Mouse (Mus musculus): ENCODE data around the gene Hsd11b1.

Gene Hsd11b1

DNA sequence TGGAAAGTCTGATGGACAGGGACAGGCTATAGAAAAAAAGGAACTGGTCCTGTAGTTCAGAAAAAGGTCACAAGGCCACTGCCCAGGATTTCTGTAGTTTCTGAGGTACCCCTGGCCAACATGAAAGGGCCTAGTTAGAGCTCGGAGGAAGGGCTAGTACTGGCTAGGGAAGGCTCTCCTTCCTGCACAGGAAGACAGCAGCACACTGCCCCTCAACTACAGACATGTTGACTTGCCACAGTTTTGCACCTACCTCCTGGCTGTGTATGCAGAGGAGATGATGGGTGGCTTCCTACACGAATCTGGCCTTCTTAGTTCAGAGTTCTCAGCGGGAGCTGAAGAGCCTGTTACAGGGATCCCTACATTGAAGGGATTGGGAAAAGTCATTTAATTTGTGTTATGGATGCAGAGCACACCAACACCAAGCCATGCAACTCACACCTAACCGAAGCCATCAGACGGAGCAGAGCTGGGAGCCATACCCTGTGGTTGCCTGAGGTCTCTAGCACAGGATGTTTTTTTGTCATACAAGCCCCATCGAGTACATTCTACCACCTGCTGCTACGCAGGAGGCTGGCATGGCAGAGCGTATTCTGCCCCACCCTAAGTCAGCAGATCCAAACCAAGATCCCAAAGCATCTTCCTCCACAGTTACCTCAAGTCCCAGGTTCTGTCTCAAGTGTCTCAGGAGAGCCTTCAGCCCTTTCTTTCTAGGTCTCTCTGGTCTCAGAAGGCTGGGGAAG, 63.1 kb downstream of the Hsd11b1 start:
- DNase-seq (ENCODE audit: low spot score), result no peak

DNA sequence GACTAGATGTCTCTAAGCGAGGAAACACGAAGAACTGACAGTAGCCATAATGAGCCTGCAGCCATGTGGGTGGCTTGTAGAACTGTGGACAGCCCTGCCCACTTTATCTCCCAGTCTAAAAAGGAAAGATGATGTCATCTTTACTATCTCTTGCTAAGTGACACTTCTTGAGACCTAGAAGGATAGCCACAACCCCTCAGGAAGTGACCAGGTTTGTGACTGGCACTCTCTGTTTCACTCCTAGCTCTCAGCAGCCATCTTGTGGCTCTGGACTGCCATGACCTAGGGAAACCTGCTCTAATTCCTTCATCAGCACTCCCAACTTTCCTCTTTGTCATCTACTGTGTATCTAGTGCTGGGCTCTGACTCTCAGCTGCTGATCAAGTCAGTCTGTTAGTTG, 65.6 kb downstream of the Hsd11b1 start:
- no peak for DNase-seq (ENCODE audit: low spot score)

DNA sequence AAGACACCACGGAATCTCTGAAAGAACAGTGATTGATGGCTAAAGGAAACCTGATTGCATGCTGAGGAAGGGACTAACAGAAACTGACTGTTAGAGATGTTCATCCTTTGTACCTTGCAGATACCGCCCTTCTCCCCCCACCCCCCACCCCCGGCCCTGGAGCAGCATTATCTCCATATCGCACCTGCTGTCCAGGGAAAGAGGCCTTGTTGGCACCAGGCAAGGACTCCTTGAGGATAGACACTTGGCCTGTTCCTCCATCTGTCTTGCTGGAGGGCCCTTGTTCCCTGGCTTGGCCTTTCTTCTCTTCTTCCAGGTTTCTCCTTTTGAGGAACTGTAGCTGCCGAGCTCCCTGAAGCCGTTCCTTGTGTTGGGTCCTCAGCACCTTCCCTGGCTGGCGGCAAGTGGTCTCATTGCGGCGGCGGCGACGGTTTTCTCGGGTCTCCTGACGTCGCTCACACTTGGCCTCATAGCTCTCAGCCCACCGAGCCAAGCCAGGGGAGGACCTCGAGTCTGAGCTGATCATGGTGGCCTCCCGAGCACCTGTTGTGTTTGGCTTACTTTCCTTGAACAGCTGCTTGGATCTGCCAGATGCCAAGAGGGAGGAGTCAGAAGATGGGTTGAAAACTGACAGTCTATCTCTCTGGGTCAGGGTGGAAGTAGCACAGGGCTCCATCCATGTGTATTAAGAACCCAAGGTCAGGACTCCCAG, 66.2 kb downstream of the Hsd11b1 start:
- DNase-seq (ENCODE audit: low spot score), result no peak

DNA sequence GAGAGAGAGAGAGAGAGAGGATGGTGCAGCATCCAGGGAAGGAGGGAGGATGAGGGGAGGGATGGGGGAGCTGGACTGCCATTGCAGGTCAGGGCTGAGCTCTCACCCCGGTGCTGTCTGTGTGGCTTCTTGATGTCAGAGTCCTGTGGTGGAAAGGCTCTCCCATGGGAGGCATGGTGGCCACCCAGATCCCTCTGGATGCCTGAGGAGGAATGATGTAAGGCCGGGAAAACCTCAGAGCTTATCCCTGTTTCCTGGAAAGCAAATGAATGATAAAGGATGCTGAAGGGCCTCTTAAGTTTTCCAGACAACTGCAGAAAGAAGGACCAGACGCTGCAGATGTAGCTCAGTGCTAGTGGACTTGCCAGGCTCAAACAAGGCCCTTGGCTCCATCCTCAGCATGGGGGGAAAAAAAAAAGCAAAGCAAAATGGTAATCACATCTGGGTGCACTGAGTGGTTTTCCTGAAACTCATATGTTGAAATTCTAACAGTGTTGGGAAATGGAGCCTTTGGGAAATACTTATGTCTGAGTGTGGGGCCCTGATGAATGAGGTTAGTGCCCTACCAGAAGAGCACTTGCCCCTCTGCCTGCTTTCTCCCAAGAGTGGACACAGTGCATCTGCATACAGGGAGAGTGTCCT, 68.6 kb downstream of the Hsd11b1 start:
- DNase-seq (ENCODE audit: low spot score), result no peak

DNA sequence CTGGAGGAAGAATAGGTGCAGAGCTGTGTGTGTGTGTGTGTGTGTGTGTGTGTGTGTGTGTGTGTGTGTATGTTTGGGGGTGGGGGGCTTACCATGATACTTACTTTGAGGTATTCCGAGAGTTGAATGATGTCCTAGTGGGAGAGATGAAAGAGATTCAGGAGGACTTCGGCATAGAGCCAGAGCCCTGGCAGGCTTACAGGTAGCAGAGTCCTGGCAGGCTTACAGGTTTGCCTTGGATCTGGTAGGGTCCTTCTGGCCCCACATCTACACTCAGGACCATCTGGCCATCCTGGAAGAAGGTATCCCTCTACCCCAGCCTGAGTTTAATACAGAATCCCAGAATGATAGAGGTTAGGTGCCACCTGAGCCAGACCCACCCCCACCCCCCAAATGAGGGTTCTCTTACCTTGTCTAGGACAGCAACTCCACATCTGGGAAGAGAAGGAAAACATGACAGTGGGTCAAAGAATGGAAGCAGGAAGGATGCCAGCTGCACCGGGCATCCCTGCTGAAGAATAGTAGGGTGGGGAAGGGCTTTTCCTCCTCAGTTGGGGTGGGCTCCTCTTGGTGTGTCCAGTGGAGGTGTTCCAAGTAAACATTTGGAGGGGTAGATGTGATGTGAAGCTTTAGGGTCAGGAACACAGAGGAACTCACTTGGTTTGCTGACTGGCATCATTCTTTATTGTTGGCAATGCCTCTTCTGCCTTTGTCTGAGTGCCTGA, 69.3 kb downstream of the Hsd11b1 start:
- DNase-seq (ENCODE audit: low spot score), result no peak

DNA sequence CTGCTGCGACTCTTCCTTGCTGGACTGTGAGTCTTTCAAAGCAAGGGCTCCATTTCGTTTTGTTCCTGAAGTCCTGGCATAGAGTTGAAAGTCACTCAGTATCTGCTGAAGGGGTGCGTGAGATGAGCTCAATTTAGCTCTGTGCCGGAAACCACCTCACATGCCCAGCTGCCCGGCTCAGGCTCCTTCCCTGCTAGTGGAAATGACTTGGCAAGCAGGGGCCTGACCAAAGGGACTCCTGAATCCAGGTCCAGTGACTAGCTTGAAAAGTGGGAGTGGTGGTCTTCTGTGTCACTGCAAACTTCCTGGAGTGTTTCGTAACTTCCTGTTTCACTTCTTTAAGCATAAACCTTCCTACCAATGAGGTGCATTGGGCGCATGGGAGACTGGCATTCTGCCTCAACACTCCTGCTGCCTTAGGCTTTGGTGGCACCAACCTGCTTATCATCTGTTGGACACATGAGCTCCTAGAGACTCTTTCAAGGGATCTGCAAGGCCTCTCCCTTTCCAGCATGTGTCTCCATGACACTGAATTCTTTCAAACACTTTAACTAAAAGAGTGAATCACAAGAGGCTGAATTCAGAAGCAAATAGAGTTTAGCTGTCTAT, 72.1 kb downstream of the Hsd11b1 start:
- no peak for DNase-seq (ENCODE audit: low spot score)

DNA sequence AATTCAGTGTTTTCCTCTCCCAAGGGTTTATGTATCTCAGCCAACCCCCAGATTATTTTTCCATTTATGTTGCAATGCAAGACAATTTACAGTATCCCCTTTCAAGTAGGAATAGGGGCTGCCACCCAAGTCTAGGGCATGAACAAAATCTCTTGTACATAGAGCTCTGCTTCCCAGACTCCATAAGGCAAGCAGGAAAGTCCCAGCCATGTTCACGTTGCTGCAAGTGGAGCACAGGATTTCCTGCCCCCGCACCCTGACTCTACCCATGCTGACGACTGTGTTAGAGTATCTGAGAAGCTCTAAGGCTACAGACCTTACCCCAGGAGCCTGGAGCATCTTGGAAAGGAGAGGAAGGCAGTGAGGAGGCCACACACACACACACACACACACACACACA, 74.1 kb downstream of the Hsd11b1 start:
- no peak for DNase-seq (ENCODE audit: low spot score)

DNA sequence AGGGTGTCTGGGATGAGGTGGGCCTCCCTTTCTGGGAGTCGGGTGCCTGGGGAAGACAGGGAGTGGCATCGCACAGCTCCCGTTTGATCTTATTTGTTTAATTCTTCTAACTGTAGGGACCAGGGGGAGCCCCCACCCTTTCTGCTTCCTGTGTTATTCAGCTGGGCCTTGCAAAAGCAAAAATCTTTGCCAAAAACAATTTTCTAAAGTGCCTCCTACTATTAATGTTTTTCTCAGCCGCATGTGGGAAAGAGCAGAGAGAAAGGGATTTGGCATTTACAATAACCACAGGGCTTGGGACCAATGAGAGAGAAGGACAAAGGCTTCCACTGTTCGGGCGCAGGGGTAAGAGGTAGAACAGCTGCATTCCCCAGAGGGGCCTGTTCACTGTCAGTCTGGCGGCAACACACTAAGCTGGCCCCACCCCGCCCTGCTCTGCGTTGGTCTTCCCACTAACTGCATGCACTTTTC, 74.7 kb downstream of the Hsd11b1 start:
- no peak for DNase-seq (ENCODE audit: low spot score)

DNA sequence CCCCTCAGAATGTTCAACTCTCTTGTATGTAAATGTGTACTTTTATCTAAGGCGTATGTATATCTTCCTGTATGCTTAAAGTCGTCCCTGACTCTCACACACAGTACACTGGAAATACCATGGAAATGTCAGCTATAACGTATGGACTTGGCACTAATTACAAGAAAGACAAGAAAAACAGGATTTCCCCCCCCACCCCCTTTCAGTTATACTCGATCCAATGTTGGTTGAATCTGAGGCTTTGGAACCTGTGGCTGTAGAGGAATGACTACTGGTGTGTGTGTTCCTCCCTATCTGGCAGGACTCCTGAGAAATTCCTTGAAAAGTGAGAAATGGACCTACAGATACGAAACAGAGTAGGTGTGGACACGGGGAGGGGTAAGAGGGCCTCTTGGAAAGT, 75.6 kb downstream of the Hsd11b1 start:
- no peak for DNase-seq (ENCODE audit: low spot score)

DNA sequence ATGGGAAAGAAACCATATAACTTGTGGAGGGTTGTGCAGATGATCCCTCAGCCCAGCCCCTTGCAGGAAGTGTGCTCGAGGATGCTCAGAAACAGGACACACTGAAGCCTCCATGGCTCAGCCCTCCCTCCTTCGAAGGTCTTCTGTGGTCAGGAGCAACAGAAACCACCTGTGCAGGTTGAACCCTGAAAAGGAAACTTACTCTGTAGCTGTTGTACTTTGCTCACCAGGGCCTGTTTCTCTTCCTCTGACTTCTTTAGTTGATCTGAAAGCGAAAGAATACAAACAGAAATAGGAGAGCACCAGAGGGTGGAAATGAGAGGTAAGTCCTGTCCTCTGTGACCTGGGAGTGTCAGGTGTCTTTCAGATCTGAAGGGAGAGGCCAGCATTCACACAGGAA, 82.8 kb downstream of the Hsd11b1 start:
- DNase-seq (ENCODE audit: low spot score), result no peak

DNA sequence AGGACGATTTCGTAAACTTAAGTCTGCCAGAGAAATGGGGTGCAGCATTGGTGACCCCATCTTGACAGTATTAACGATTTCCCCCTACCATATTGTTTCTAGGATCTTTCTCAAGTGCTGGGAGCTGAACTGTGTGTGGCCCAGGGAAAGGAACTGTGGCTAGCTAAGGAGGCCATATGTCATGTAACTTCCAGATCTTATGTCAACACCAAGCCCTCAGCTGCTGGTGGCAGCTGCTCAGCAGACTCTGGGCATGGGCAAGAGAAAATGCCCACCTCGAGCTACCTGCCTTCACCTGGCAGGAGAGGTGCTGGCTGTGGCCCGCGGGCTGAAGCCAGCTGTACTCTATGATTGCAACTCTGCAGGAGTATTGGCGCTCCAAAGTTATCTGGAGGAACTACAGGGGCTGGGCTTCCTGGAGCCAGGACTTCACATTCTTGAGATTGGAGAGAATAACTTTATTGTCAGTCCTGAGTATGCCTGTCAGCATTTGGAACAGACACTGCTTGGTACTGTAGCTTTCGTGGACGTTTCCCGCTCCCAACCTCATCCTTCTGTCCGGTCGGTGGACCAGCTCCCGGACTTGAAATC, 89.6 kb downstream of the Hsd11b1 start:
- DNase-seq (ENCODE audit: low spot score), result no peak

DNA sequence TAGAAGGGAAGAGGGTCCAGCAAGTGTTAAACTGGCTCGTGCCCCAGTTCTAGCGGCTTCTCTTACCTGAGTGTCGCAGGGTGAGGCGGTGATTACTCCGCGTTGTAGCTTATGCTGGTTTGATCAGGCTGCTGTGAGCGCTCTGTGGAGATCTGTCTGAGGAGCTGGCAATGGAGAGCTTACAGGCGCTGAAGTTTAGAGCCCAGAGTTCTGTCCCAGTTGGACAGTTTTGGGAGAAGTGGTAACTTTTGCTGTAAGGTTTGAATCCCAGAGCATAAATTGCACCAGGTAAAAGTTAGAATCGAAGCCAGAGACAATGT, 90.1 kb downstream of the Hsd11b1 start:
- no peak for DNase-seq (ENCODE audit: low spot score)

DNA sequence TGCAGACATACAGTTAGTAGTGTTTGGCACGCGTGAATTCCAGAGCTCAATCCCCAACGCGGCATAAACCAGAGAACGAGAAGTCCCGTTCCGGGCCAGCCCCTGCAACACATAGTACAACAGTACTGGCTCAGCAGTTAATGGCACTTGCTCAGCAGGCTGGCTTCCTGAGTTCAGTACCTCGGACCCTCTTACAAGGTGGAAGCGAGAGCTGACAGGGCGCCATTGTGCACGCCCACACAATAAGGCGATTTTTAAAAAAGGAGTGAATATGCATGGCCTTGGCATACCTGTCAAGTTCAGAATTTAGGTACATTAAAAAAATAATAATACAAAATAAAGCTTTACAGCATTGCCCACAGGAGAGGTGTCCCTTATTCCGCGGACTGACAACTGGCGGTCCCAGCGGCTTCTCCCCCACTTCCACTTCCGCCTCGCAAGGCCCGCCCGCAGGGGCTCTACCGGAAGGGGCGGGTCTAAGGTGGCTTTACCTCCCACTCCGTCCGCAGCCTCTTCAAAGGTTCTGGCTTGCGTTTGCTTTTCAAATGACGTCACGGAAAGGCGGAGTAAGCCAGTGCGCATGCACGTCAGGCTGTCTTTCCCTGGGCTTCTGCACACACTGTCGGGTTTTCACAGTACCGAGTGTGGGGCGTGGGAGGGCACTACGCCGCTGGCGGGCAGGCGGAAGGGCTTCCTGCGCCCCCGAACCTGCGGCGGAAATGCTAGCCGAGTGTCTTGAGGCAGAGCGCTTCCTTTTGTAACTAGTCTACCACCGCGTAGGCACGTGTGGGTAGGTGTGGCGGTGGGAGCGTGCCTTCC, 90.7 kb downstream of the Hsd11b1 start:
- DNase-seq (ENCODE audit: low spot score), result peak; percentile 97

All from retina, embryonic 14.5 days (tissue).